Mouse (Mus musculus) hindbrain, embryonic 11.5 days (tissue): Measurements from ENCODE around the gene Xdh. TPM values are rescaled to one million over a fixed set of nuclear protein-coding genes. Genes with fewer than 3 reads are reported as not detected.

ENCODE experiments used
- ATAC-seq: fragments of 200-750 bp; cut with Nextera tagmentation; 2 replicates; pipeline ENCODE4 v1.8.0; 2017; ENCODE audit warnings: mild to moderate bottlenecking, moderate TSS enrichment, moderate library complexity; ENCODE audit not compliant: low FRiP score
- DNase-seq: peaks from one replicate; pipeline ENCODE4 v3.0.0-alpha.2; 2015; ENCODE audit warnings: low spot score
- H3K27ac ChIP-seq: fragments of 300-500 bp; sonication (generic); 2 replicates; pipeline ENCODE4 v1.5.1; 2014; ENCODE audit warnings: mild to moderate bottlenecking, low read depth, low read length
- H3K27me3 ChIP-seq: fragments of 300-500 bp; sonication (generic); 2 replicates; pipeline ENCODE4 v1.6.1; 2014; ENCODE audit warnings: mild to moderate bottlenecking, low read length, moderate library complexity, mixed read lengths; ENCODE audit not compliant: control insufficient read depth, insufficient read depth
- H3K36me3 ChIP-seq: fragments of 300-500 bp; sonication (generic); 2 replicates; pipeline ENCODE4 v1.6.1; 2014; ENCODE audit warnings: mild to moderate bottlenecking, low read length, moderate library complexity, mixed read lengths; ENCODE audit not compliant: control insufficient read depth, insufficient read depth
- H3K4me1 ChIP-seq: fragments of 300-500 bp; sonication (generic); replicated peaks from 2 replicates; pipeline ENCODE4 v1.6.1; 2014; ENCODE audit warnings: low read length, mixed read lengths; ENCODE audit not compliant: control insufficient read depth, insufficient read depth
- H3K4me2 ChIP-seq: fragments of 300-500 bp; sonication (generic); replicated peaks from 2 replicates; pipeline ENCODE4 v1.6.1; 2014; ENCODE audit warnings: mild to moderate bottlenecking, low read depth, low read length
- H3K4me3 ChIP-seq: fragments of 300-500 bp; sonication (generic); 2 replicates; pipeline ENCODE4 v1.5.1; 2014; ENCODE audit warnings: low read depth, low read length
- H3K9ac ChIP-seq: fragments of 300-500 bp; sonication (generic); 2 replicates; pipeline ENCODE4 v1.6.1; 2014; ENCODE audit warnings: low read depth, low read length
- H3K9me3 ChIP-seq: fragments of 300-500 bp; sonication (generic); 2 replicates; pipeline ENCODE4 v1.6.1; 2016; ENCODE audit warnings: low read length; ENCODE audit not compliant: control insufficient read depth
- WGBS: fragments of 180-500 bp; shearing (Covaris S2); extraction: QIAGEN DNeasy Blood & Tissue Kit; methylation state at CpG from one replicate; pipeline ENCODE4 v1.1.7; 2014; 5-methylcytosine and 5-hydroxymethylcytosine counted together
- polyA plus RNA-seq: library from polyadenylated mRNA; unstranded; fragments of >200 nt; fragmentation: Nextera tagmentation; extraction: Ambion mirVana; gene quantifications from 2 replicates; pipeline ENCODE4 v1.2.1, GENCODE M21; 2014

Gene Xdh
- polyA plus RNA-seq, 1 experiment from 2014 or later = 0.48 TPM

GRCm38 (mm10) chr17:73933616-73934015, 16.4 kb downstream of the Xdh start:
- H3K27me3 ChIP-seq = no peaks in the 10 kb centered on the region
- ATAC-seq (no peak), DNase-seq (no peak)
- H3K9ac ChIP-seq = no peak overlapping the region
- no peaks in the 10 kb centered on the region for H3K4me1 ChIP-seq
- no peak overlapping the region for H3K4me2 ChIP-seq
- no peaks in the 10 kb centered on the region for H3K36me3 ChIP-seq
- no peak overlapping the region for H3K27ac ChIP-seq
- H3K4me3 ChIP-seq = no peak overlapping the region
- 81% methylated on average over 4 of the region's 4 CpGs for WGBS
- H3K9me3 ChIP-seq = no peaks in the 10 kb centered on the region

- no peak overlapping the region for H3K4me2 ChIP-seq
- H3K9me3 ChIP-seq = no peaks in the 10 kb centered on the region
- H3K27ac ChIP-seq = no peak overlapping the region
- no peak overlapping the region for H3K9ac ChIP-seq
- ATAC-seq (no peak), DNase-seq (no peak)
- WGBS = 82% methylated on average over 4 of the region's 4 CpGs
- no peaks in the 10 kb centered on the region for H3K27me3 ChIP-seq
- no peak overlapping the region for H3K4me3 ChIP-seq
- H3K4me1 ChIP-seq = no peaks in the 10 kb centered on the region
- H3K36me3 ChIP-seq = no peaks in the 10 kb centered on the region
Observed at GRCm38 (mm10) chr17:73932497-73933059, 17.4 kb downstream of the Xdh start.

GRCm38 (mm10) chr17:73919520-73919919, 30.5 kb downstream of the Xdh start:
- DNase-seq = no peak
- Histone ChIP-seq H3K4me1 (no peaks in the 10 kb centered on the region), H3K27ac (no peak overlapping the region), H3K4me3 (no peak overlapping the region), H3K27me3 (no peaks in the 10 kb centered on the region), H3K9ac (no peak overlapping the region), H3K9me3 (no peaks in the 10 kb centered on the region), H3K36me3 (no peaks in the 10 kb centered on the region), H3K4me2 (no peak overlapping the region)
- 88% methylated on average over 8 of the region's 8 CpGs for WGBS
- no peak for ATAC-seq

- no peak overlapping the region for H3K4me3 ChIP-seq
- ATAC-seq (no peak), DNase-seq (no peak)
- no peaks in the 10 kb centered on the region for H3K36me3 ChIP-seq
- H3K4me2 ChIP-seq = no peak overlapping the region
- H3K9ac ChIP-seq = no peak overlapping the region
- H3K4me1 ChIP-seq = no peaks in the 10 kb centered on the region
- 77% methylated on average over 7 of the region's 7 CpGs for WGBS
- no peaks in the 10 kb centered on the region for H3K9me3 ChIP-seq
- H3K27ac ChIP-seq = no peak overlapping the region
- H3K27me3 ChIP-seq = no peaks in the 10 kb centered on the region
Observed at GRCm38 (mm10) chr17:73918944-73919381, 31.0 kb downstream of the Xdh start.

- DNase-seq (no peak), ATAC-seq (no peak)
- Histone ChIP-seq H3K36me3 (no peaks in the 10 kb centered on the region), H3K9me3 (no peaks in the 10 kb centered on the region), H3K9ac (no peak overlapping the region), H3K27ac (no peak overlapping the region), H3K4me1 (no peaks in the 10 kb centered on the region), H3K4me2 (no peak overlapping the region), H3K27me3 (no peaks in the 10 kb centered on the region), H3K4me3 (no peak overlapping the region)
- WGBS = 90% methylated on average over 3 of the region's 3 CpGs
Observed at GRCm38 (mm10) chr17:73918138-73918537, 31.9 kb downstream of the Xdh start.

- ATAC-seq (no peak), DNase-seq (no peak)
- Histone ChIP-seq H3K4me1 (no peaks in the 10 kb centered on the region), H3K9me3 (no peaks in the 10 kb centered on the region), H3K27me3 (no peaks in the 10 kb centered on the region), H3K4me3 (no peak overlapping the region), H3K27ac (no peak overlapping the region), H3K9ac (no peak overlapping the region), H3K36me3 (no peaks in the 10 kb centered on the region), H3K4me2 (no peak overlapping the region)
- 85% methylated on average over 5 of the region's 5 CpGs for WGBS
Observed at GRCm38 (mm10) chr17:73917713-73918112, 32.3 kb downstream of the Xdh start.

GRCm38 (mm10) chr17:73914730-73915129, 35.3 kb downstream of the Xdh start:
- Histone ChIP-seq H3K9ac (no peak overlapping the region), H3K36me3 (no peaks in the 10 kb centered on the region), H3K27me3 (no peaks in the 10 kb centered on the region), H3K4me3 (no peak overlapping the region), H3K4me2 (no peak overlapping the region), H3K4me1 (no peaks in the 10 kb centered on the region), H3K9me3 (no peaks in the 10 kb centered on the region), H3K27ac (no peak overlapping the region)
- no peak for ATAC-seq
- DNase-seq = no peak
- 83% methylated on average over 4 of the region's 4 CpGs for WGBS

- Histone ChIP-seq H3K4me1 (no peaks in the 10 kb centered on the region), H3K9me3 (no peaks in the 10 kb centered on the region), H3K9ac (no peak overlapping the region), H3K4me3 (no peak overlapping the region), H3K36me3 (no peaks in the 10 kb centered on the region), H3K4me2 (no peak overlapping the region), H3K27ac (no peak overlapping the region), H3K27me3 (no peaks in the 10 kb centered on the region)
- no peak for ATAC-seq
- 90% methylated on average over 8 of the region's 8 CpGs for WGBS
- no peak for DNase-seq
Observed at GRCm38 (mm10) chr17:73906076-73906475, 43.9 kb downstream of the Xdh start.

- 84% methylated on average over 7 of the region's 7 CpGs for WGBS
- H3K4me3 ChIP-seq = no peak overlapping the region
Observed at GRCm38 (mm10) chr17:73905043-73905750, 44.8 kb downstream of the Xdh start.

More at GRCm38 (mm10) chr17:73905043-73905750, 44.8 kb downstream of the Xdh start:
- no peaks in the 10 kb centered on the region for H3K4me1 ChIP-seq
- H3K27ac ChIP-seq = no peak overlapping the region
- H3K27me3 ChIP-seq = no peaks in the 10 kb centered on the region
- DNase-seq (no peak), ATAC-seq (no peak)
- H3K4me2 ChIP-seq = no peak overlapping the region
- H3K9ac ChIP-seq = no peak overlapping the region
- H3K36me3 ChIP-seq = no peaks in the 10 kb centered on the region
- no peaks in the 10 kb centered on the region for H3K9me3 ChIP-seq
